Mouse (Mus musculus) ovary, postnatal 14 days (tissue): ENCODE measurements around the gene Ctnnd2.
A peak's percentile ranks its signal among the peaks of the same experiment; 100 is the strongest.

Experiments
- DNase-seq: peaks from one replicate; pipeline ENCODE4 v3.0.0; 2022; ENCODE audit warnings: low spot score

The Ctnnd2 gene

GRCm38 (mm10) chr15:30714823-30715222 lies 542.4 kb downstream of the Ctnnd2 start:
- no peak for DNase-seq

GRCm38 (mm10) chr15:30718811-30719210 lies 546.4 kb downstream of the Ctnnd2 start:
- no peak for DNase-seq

GRCm38 (mm10) chr15:30719226-30719625 lies 546.8 kb downstream of the Ctnnd2 start:
- no peak for DNase-seq

- no peak for DNase-seq
Observed at GRCm38 (mm10) chr15:30721098-30721497, 548.7 kb downstream of the Ctnnd2 start.

- no peak for DNase-seq
Observed at GRCm38 (mm10) chr15:30726066-30726465, 553.7 kb downstream of the Ctnnd2 start.

- no peak for DNase-seq
Observed at GRCm38 (mm10) chr15:30738178-30738577, 565.8 kb downstream of the Ctnnd2 start.

GRCm38 (mm10) chr15:30740728-30741127 lies 568.3 kb downstream of the Ctnnd2 start:
- DNase-seq: peak; percentile 57

- no peak for DNase-seq
Observed at GRCm38 (mm10) chr15:30757991-30758390, 585.6 kb downstream of the Ctnnd2 start.

- no peak for DNase-seq
Observed at GRCm38 (mm10) chr15:30762211-30762610, 589.8 kb downstream of the Ctnnd2 start.

GRCm38 (mm10) chr15:30762695-30763285 lies 590.4 kb downstream of the Ctnnd2 start:
- DNase-seq: no peak

- DNase-seq: no peak
Observed at GRCm38 (mm10) chr15:30776931-30777330, 604.5 kb downstream of the Ctnnd2 start.

GRCm38 (mm10) chr15:30777801-30778200 lies 605.4 kb downstream of the Ctnnd2 start:
- no peak for DNase-seq

- no peak for DNase-seq
Observed at GRCm38 (mm10) chr15:30779903-30780302, 607.5 kb downstream of the Ctnnd2 start.

GRCm38 (mm10) chr15:30780977-30781376 lies 608.6 kb downstream of the Ctnnd2 start:
- DNase-seq: no peak

- DNase-seq: no peak
Observed at GRCm38 (mm10) chr15:30785706-30786320, 613.4 kb downstream of the Ctnnd2 start.

GRCm38 (mm10) chr15:30793260-30793659 lies 620.9 kb downstream of the Ctnnd2 start:
- no peak for DNase-seq

GRCm38 (mm10) chr15:30795723-30796122 lies 623.3 kb downstream of the Ctnnd2 start:
- no peak for DNase-seq

GRCm38 (mm10) chr15:30827424-30828263 lies 655.3 kb downstream of the Ctnnd2 start:
- no peak for DNase-seq

GRCm38 (mm10) chr15:30857277-30858176 lies 685.1 kb downstream of the Ctnnd2 start:
- DNase-seq: no peak

GRCm38 (mm10) chr15:30867429-30867828 lies 695.0 kb downstream of the Ctnnd2 start:
- DNase-seq: no peak

- DNase-seq: no peak
Observed at GRCm38 (mm10) chr15:30869673-30870512, 697.5 kb downstream of the Ctnnd2 start.
